ENCODE assay signal across 9 mouse cellular contexts in genomic region chr10:24836366-24837038, GRCm38 (mm10). TPM values are rescaled to one million over a fixed set of nuclear protein-coding genes. Genes with fewer than 3 reads are reported as not detected.
A peak's percentile ranks its signal among the peaks of the same experiment; 100 is the strongest.
DNase-seq lines count a peak whose midpoint lies in the region; ATAC-seq and TF ChIP-seq lines count a peak whose summit lies in the region.
"Had no signal": no experiment of that assay in that cellular context is flagged by ENCODE, and none has a peak within 500 bp of the region (broad histone marks: within the 10 kb centered on the region; RNA-seq: fewer than 3 reads in every experiment).

No protein-coding gene starts in this region.

- H3K9ac ChIP-seq in hindbrain, embryonic 13.5 days = no peak overlapping the region
- no peak overlapping the region for H3K9ac ChIP-seq in midbrain, embryonic 15.5 days

- WGBS in hindbrain, embryonic 13.5 days = 63% methylated on average over 4 of the region's 4 CpGs
- WGBS in midbrain, embryonic 15.5 days = 53% methylated on average over 4 of the region's 4 CpGs

- H3K9me3 ChIP-seq in hindbrain, embryonic 13.5 days = no peaks in the 10 kb centered on the region
- H3K9me3 ChIP-seq in midbrain, embryonic 15.5 days = no peaks in the 10 kb centered on the region

- H3K36me3 ChIP-seq in hindbrain, embryonic 13.5 days = no peaks in the 10 kb centered on the region
- H3K36me3 ChIP-seq in midbrain, embryonic 15.5 days (replicated peaks) = no peaks in the 10 kb centered on the region

- intact Hi-C loops in gastrocnemius, adult 2 months (cut with DNase I) = loop anchor here (5.0 kb wide), 1 partner anchor 39 kb away; no protein-coding TSS in a partner anchor

- no peak for DNase-seq in gastrocnemius, adult 2 months
- DNase-seq in gastrocnemius, postnatal 4 days (ENCODE audit: low spot score in 2 of 2) = no peak
- no peak for DNase-seq in right cerebral cortex, adult 18-20 months
- DNase-seq in cerebellum, adult 9-10 months = no peak
- DNase-seq: thymus, postnatal 14 days had no signal

- peak overlapping the region; percentile 46 for H3K4me2 ChIP-seq in hindbrain, embryonic 13.5 days
- peak overlapping the region; percentile 59 for H3K4me2 ChIP-seq in midbrain, embryonic 15.5 days

- peak overlapping the region; percentile 67 for H3K4me3 ChIP-seq in gastrocnemius, adult 2 months
- H3K4me3 ChIP-seq in brown adipose tissue, adult 24 weeks (ENCODE audit: insufficient read depth, low read depth, low read length) = peak overlapping the region; percentile 47; the same call in 1 of the 2 replicates
- H3K4me3 ChIP-seq in hindbrain, embryonic 13.5 days = peak overlapping the region; percentile 24
- peak overlapping the region; percentile 32 for H3K4me3 ChIP-seq in midbrain, embryonic 15.5 days

- TF ChIP-seq CTCF in gastrocnemius, adult 2 months (IDR thresholded peaks at IDR 0.05) = no peak

- H3K27ac ChIP-seq in gastrocnemius, adult 2 months = peak overlapping the region; percentile 75
- no peak overlapping the region for H3K27ac ChIP-seq in brown adipose tissue, adult 24 weeks (replicated peaks; ENCODE audit: low read depth, low read length)
- H3K27ac ChIP-seq in hindbrain, embryonic 13.5 days = no peak overlapping the region
- no peak overlapping the region for H3K27ac ChIP-seq in midbrain, embryonic 15.5 days

- peaks cover 3% of the 10 kb centered on the region; the same call in 1 of the 2 replicates for H3K4me1 ChIP-seq in brown adipose tissue, adult 24 weeks (ENCODE audit: control insufficient read depth, insufficient read depth, insufficient read length, low read length)
- H3K4me1 ChIP-seq in hindbrain, embryonic 13.5 days (replicated peaks) = peaks cover 20% of the 10 kb centered on the region
- H3K4me1 ChIP-seq in midbrain, embryonic 15.5 days = peaks cover 20% of the 10 kb centered on the region

- ATAC-seq in hindbrain, embryonic 13.5 days (ENCODE audit: low FRiP score) = peak; percentile 61; the same call in 1 of the 2 replicates
- peak; percentile 46; the same call in 1 of the 2 replicates for ATAC-seq in midbrain, embryonic 15.5 days (replicated peaks)
- no peak for ATAC-seq in activated CD4-positive, CD25-positive, alpha-beta regulatory T cell, adult 4 months

- H3K27me3 ChIP-seq in hindbrain, embryonic 13.5 days = no peaks in the 10 kb centered on the region
- H3K27me3 ChIP-seq in midbrain, embryonic 15.5 days (replicated peaks) = no peaks in the 10 kb centered on the region

RNA-seq across cellular contexts. Expression of gene Enpp3, which starts 6.1 kb away (rescaled TPM):
- 1 to 10 TPM; 1.6 to 2.0 TPM for total RNA-seq in gastrocnemius, adult 2 months (2021)
- 10 to 100 TPM in 1 of 2 experiments, 1 to 10 TPM in 1; 9.8 to 11.0 TPM for total RNA-seq in gastrocnemius, postnatal 4 days (2021)
- polyA plus RNA-seq in brown adipose tissue, adult 24 weeks (2012; ENCODE audit: insufficient read depth, insufficient read length, missing spikeins) = 2.2 and 5.0 TPM in 2 replicates
- 4.2 and 4.6 TPM in 2 replicates for polyA plus RNA-seq in hindbrain, embryonic 13.5 days (2015; fragmentation: Nextera tagmentation; extraction: Ambion mirVana)
- 3.7 and 4.5 TPM in 2 replicates for polyA plus RNA-seq in midbrain, embryonic 15.5 days (2015; fragmentation: Nextera tagmentation; extraction: Ambion mirVana)
- under 1 TPM in 1 of 2 experiments, not detected in 1; 0.08 TPM for polyA plus RNA-seq in activated CD4-positive, CD25-positive, alpha-beta regulatory T cell, adult 4 months (2017; shearing (Covaris generic))

RNA-seq across cellular contexts. Expression of gene Med23, which starts 33.3 kb away (rescaled TPM):
- 10 to 100 TPM in 1 of 2 experiments, 1 to 10 TPM in 1; 9.8 to 11.7 TPM for total RNA-seq in gastrocnemius, adult 2 months (2021)
- 10 to 100 TPM; 19.3 to 20.2 TPM for total RNA-seq in gastrocnemius, postnatal 4 days (2021)
- polyA plus RNA-seq in brown adipose tissue, adult 24 weeks (2012; ENCODE audit: insufficient read depth, insufficient read length, missing spikeins) = 8.2 and 10.4 TPM in 2 replicates
- polyA plus RNA-seq in hindbrain, embryonic 13.5 days (2015; fragmentation: Nextera tagmentation; extraction: Ambion mirVana) = 28.1 and 28.5 TPM in 2 replicates
- polyA plus RNA-seq in midbrain, embryonic 15.5 days (2015; fragmentation: Nextera tagmentation; extraction: Ambion mirVana) = 28.7 and 29.1 TPM in 2 replicates
- polyA plus RNA-seq in activated CD4-positive, CD25-positive, alpha-beta regulatory T cell, adult 4 months (2017; shearing (Covaris generic)) = 10 to 100 TPM; 18.4 to 22.6 TPM
